Mouse (Mus musculus) forebrain, embryonic 13.5 days (tissue): ENCODE measurements at regions not wholly inside any gene's neighbourhood (a gene's known extent, or its start where the extent isn't known, plus 50 kb on each side); places are given as distances from the start of the nearest gene placed in this dataset.

Experiments
- ATAC-seq: fragments of 200-750 bp; cut with Nextera tagmentation; 2 replicates; pipeline ENCODE4 v1.8.0; 2017
- H3K27ac ChIP-seq: fragments of 300-500 bp; sonication (generic); 2 replicates; pipeline ENCODE4 v1.5.1; 2015; ENCODE audit warnings: inconsistent platforms, mild to moderate bottlenecking, moderate library complexity
- H3K27me3 ChIP-seq: fragments of 300-500 bp; sonication (generic); 2 replicates; pipeline ENCODE4 v1.6.1; 2015; ENCODE audit warnings: mild to moderate bottlenecking, inconsistent platforms
- H3K36me3 ChIP-seq: fragments of 300-500 bp; sonication (generic); 2 replicates; pipeline ENCODE4 v1.6.1; 2015; ENCODE audit warnings: mild to moderate bottlenecking, inconsistent platforms; ENCODE audit not compliant: poor library complexity, severe bottlenecking
- H3K4me1 ChIP-seq: fragments of 300-500 bp; sonication (generic); 2 replicates; pipeline ENCODE4 v1.6.1; 2015; ENCODE audit warnings: inconsistent platforms
- H3K4me2 ChIP-seq: fragments of 300-500 bp; sonication (generic); 2 replicates; pipeline ENCODE4 v1.6.1; 2015; ENCODE audit warnings: inconsistent platforms, mild to moderate bottlenecking, moderate library complexity
- H3K4me3 ChIP-seq: fragments of 300-500 bp; sonication (generic); 2 replicates; pipeline ENCODE4 v1.5.1; 2015; ENCODE audit warnings: mild to moderate bottlenecking, inconsistent platforms
- H3K9ac ChIP-seq: fragments of 300-500 bp; sonication (generic); 2 replicates; pipeline ENCODE4 v1.6.1; 2015; ENCODE audit warnings: mild to moderate bottlenecking, inconsistent platforms
- H3K9me3 ChIP-seq: fragments of 300-500 bp; sonication (generic); replicated peaks from 2 replicates; pipeline ENCODE4 v1.6.1; 2016; ENCODE audit warnings: inconsistent platforms
- WGBS: fragments of 180-500 bp; shearing (Covaris S2); methylation state at CpG from one replicate; pipeline ENCODE4 v1.1.7; 2015; 5-methylcytosine and 5-hydroxymethylcytosine counted together

DNA sequence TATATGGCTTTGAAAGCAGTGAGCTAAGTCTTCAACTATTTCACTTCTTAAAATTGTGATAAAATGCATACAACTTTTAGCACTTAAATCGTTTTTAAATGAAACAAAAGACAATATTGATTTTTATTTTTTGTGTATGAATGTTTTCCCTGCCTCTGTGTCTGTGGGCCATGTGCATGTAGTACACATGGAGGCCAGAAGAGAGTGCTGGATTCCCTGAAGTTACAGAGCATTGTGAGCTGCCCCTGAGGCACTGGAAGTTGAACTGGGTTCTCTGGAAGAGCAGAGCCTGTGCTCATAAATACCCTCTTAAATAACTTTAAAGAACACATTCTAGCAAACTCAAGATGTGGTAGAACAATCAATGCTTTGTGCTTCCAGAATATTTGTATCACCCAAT, 61.8 kb upstream of the Gm6812 start:
- Histone ChIP-seq H3K9me3 (no peaks in the 10 kb centered on the region), H3K9ac (no peak overlapping the region), H3K27ac (no peak overlapping the region), H3K4me3 (no peak overlapping the region), H3K36me3 (no peaks in the 10 kb centered on the region), H3K4me2 (no peak overlapping the region), H3K27me3 (no peaks in the 10 kb centered on the region), H3K4me1 (no peaks in the 10 kb centered on the region)
- ATAC-seq = no peak
- 34% methylated on average over 1 of the region's 1 CpGs for WGBS

DNA sequence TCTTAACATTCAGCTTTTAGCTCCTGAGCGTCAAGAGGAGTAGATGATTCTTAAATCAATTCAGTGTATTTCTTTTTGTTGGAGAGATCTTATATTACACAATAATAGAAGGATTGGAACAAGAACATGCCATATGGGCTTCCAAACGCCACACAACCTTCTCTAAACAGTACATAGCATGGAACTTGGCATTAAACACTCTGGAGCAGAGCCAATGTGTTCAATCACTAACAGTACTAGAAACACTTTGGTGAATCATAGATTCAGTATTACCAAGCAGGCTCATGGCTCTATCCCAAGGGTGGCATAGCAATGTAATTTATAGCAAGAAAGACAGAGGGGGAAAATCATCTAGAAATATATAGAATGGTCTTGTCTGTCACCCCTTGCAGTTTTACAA, 60.4 kb upstream of the Gm6812 start:
- Histone ChIP-seq H3K27ac (no peak overlapping the region), H3K4me1 (no peaks in the 10 kb centered on the region), H3K9ac (no peak overlapping the region), H3K27me3 (no peaks in the 10 kb centered on the region), H3K36me3 (no peaks in the 10 kb centered on the region), H3K9me3 (no peaks in the 10 kb centered on the region), H3K4me2 (no peak overlapping the region), H3K4me3 (no peak overlapping the region)
- WGBS = 54% methylated on average over 2 of the region's 2 CpGs
- ATAC-seq = no peak; the same call in 1 of the 2 replicates

DNA sequence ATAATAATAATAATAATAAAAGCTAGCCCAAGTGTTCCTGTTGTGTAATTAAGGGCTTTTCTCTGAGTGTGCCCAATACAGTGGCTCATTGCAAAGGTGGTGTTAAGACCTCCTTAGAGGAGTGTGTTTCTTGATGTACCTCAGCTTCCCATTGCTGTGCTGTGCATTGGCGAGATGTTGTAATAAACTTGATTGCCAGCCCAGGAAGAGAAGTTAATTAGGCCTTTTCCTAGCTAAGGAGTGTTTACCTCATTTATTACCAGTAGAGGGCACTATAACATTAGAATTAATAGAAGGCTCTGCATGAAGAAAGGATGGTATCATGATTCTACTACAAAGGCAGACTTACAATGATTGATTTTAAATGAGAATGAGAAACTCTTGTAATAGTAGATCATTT, 57.9 kb upstream of the Gm6812 start:
- Histone ChIP-seq H3K9ac (no peak overlapping the region), H3K9me3 (no peaks in the 10 kb centered on the region), H3K27ac (no peak overlapping the region), H3K27me3 (no peaks in the 10 kb centered on the region), H3K36me3 (no peaks in the 10 kb centered on the region), H3K4me3 (no peak overlapping the region), H3K4me2 (no peak overlapping the region), H3K4me1 (no peaks in the 10 kb centered on the region)
- ATAC-seq = peak; percentile 79
- 12% methylated on average over 1 of the region's 1 CpGs for WGBS

DNA sequence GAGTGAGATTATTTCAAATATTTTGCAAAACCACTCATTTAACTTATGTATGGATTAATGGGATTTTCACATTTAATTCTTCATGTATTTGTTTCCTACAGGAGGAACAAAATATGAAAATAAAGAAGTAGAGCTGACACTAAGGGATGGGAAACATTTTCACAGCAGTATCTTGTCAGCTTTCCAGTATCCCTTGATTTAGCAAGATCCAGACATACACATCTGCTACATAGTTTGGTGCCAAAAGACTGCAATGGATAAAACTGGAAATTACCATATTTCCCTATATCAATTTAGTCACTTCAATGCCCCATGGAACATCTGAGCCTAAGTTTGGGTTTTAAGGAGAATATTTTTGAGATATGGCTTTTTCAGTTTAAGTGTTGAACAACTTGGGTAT, 52.9 kb upstream of the Gm6812 start:
- Histone ChIP-seq H3K27me3 (no peaks in the 10 kb centered on the region), H3K27ac (no peak overlapping the region), H3K4me2 (no peak overlapping the region), H3K36me3 (no peaks in the 10 kb centered on the region), H3K9ac (no peak overlapping the region), H3K9me3 (no peaks in the 10 kb centered on the region), H3K4me3 (no peak overlapping the region), H3K4me1 (no peaks in the 10 kb centered on the region)
- no peak for ATAC-seq
